In genomic region chr15:79466601-79467286, GRCm38 (mm10) we compare ENCODE assay signal across 7 mouse cellular contexts. TPM values are rescaled to one million over a fixed set of nuclear protein-coding genes. Genes with fewer than 3 reads are reported as not detected.
DNase-seq lines count a peak whose midpoint lies in the region; ATAC-seq and TF ChIP-seq lines count a peak whose summit lies in the region.

No protein-coding gene starts in this region.

- H3K4me3 ChIP-seq in embryonic facial prominence, embryonic 12.5 days: no peak overlapping the region
- H3K4me3 ChIP-seq in limb, embryonic 13.5 days: no peak overlapping the region
- no peak overlapping the region for H3K4me3 ChIP-seq in midbrain, postnatal 0 days (ENCODE audit: low read depth, low read length)

- no peaks in the 10 kb centered on the region for H3K4me1 ChIP-seq in embryonic facial prominence, embryonic 12.5 days
- H3K4me1 ChIP-seq in limb, embryonic 13.5 days: peaks cover 9% of the 10 kb centered on the region
- no peaks in the 10 kb centered on the region for H3K4me1 ChIP-seq in midbrain, postnatal 0 days (ENCODE audit: insufficient read depth, low read length)

- TF ChIP-seq CTCF in midbrain, postnatal 0 days (IDR thresholded peaks at IDR 0.05): peak; percentile 99

- H3K9ac ChIP-seq in embryonic facial prominence, embryonic 12.5 days: no peak overlapping the region
- no peak overlapping the region for H3K9ac ChIP-seq in limb, embryonic 13.5 days
- 0 out of 2 replicates have a peak overlapping the region, but pooled peaks have one; percentile 8 for H3K9ac ChIP-seq in midbrain, postnatal 0 days (replicated peaks; ENCODE audit: low read length, poor library complexity, severe bottlenecking)

- peaks cover 19% of the 10 kb centered on the region for H3K27me3 ChIP-seq in embryonic facial prominence, embryonic 12.5 days
- H3K27me3 ChIP-seq in limb, embryonic 13.5 days: peaks cover 32% of the 10 kb centered on the region
- 0 out of 2 replicates have a peak, but pooled peaks cover 2% of the 10 kb centered on the region for H3K27me3 ChIP-seq in midbrain, postnatal 0 days (ENCODE audit: insufficient read depth, low read length)

- peak; percentile 71; the same call in 1 of the 2 replicates for ATAC-seq in embryonic facial prominence, embryonic 12.5 days (ENCODE audit: insufficient number of reproducible peaks, insufficient read depth, low FRiP score, low TSS enrichment)
- peak; percentile 86 for ATAC-seq in limb, embryonic 13.5 days (ENCODE audit: low FRiP score, low read depth)
- peak; percentile 87 for ATAC-seq in midbrain, postnatal 0 days (ENCODE audit: low FRiP score)

- 6% methylated on average over 18 of the region's 18 CpGs for WGBS in embryonic facial prominence, embryonic 12.5 days
- 5% methylated on average over 18 of the region's 18 CpGs for WGBS in limb, embryonic 13.5 days
- 6% methylated on average over 18 of the region's 18 CpGs for WGBS in midbrain, postnatal 0 days

- DNase-seq in adrenal gland, postnatal 36 days: peak; percentile 89 to 90
- DNase-seq in heart, adult 9 months (ENCODE audit: low spot score in 2 of 2): peak; percentile 71 to 79
- peak; percentile 86 for DNase-seq in kidney, adult 9 months
- peak; percentile 81 for DNase-seq in midbrain, postnatal 0 days (ENCODE audit: low spot score)
- peak; percentile 67 to 87 for DNase-seq in spleen, postnatal 10 days (ENCODE audit: low spot score in 2 of 2)

- H3K9me3 ChIP-seq in embryonic facial prominence, embryonic 12.5 days: 0 out of 2 replicates have a peak, but pooled peaks cover 2% of the 10 kb centered on the region
- H3K9me3 ChIP-seq in limb, embryonic 13.5 days: no peaks in the 10 kb centered on the region
- no peaks in the 10 kb centered on the region for H3K9me3 ChIP-seq in midbrain, postnatal 0 days (ENCODE audit: low read length)

- H3K27ac ChIP-seq in embryonic facial prominence, embryonic 12.5 days: no peak overlapping the region
- H3K27ac ChIP-seq in limb, embryonic 13.5 days: no peak overlapping the region
- no peak overlapping the region for H3K27ac ChIP-seq in midbrain, postnatal 0 days (ENCODE audit: low read depth, low read length)

- H3K36me3 ChIP-seq in embryonic facial prominence, embryonic 12.5 days: no peaks in the 10 kb centered on the region
- H3K36me3 ChIP-seq in limb, embryonic 13.5 days: no peaks in the 10 kb centered on the region
- H3K36me3 ChIP-seq in midbrain, postnatal 0 days (ENCODE audit: insufficient read depth, low read length): no peaks in the 10 kb centered on the region

- no peak overlapping the region for H3K4me2 ChIP-seq in embryonic facial prominence, embryonic 12.5 days (replicated peaks)
- H3K4me2 ChIP-seq in limb, embryonic 13.5 days (replicated peaks): no peak overlapping the region
- no peak overlapping the region for H3K4me2 ChIP-seq in midbrain, postnatal 0 days (ENCODE audit: low read depth, low read length, poor library complexity, severe bottlenecking)

RNA-seq across cellular contexts. Expression of gene Csnk1e, which starts 11.4 kb away (rescaled TPM):
- total RNA-seq in adrenal gland, postnatal 36 days (2021): 10 to 100 TPM; 69.0 to 96.0 TPM
- polyA plus RNA-seq in embryonic facial prominence, embryonic 12.5 days (2016; fragmentation: Nextera tagmentation; extraction: Ambion mirVana): 148 and 160 TPM in 2 replicates
- 109 and 116 TPM in 2 replicates for polyA plus RNA-seq in limb, embryonic 13.5 days (2015; fragmentation: Nextera tagmentation; extraction: Ambion mirVana)
- 378 and 384 TPM in 2 replicates for total RNA-seq in midbrain, postnatal 0 days (2014; rRNA removed)
- 153 and 195 TPM in 2 replicates for polyA plus RNA-seq in midbrain, postnatal 0 days (2015; fragmentation: Nextera tagmentation; extraction: Ambion mirVana)

RNA-seq across cellular contexts. Expression of gene Kcnj4, which starts 38.3 kb away (rescaled TPM):
- total RNA-seq in adrenal gland, postnatal 36 days (2021): 1 to 10 TPM in 1 of 2 experiments, under 1 TPM in 1; 0.30 to 2.3 TPM
- 0.10 TPM in 1 of 2 replicates, not detected in the other for polyA plus RNA-seq in embryonic facial prominence, embryonic 12.5 days (2016; fragmentation: Nextera tagmentation; extraction: Ambion mirVana)
- polyA plus RNA-seq in limb, embryonic 13.5 days (2015; fragmentation: Nextera tagmentation; extraction: Ambion mirVana): not detected in 2 replicates
- 1.7 and 2.2 TPM in 2 replicates for total RNA-seq in midbrain, postnatal 0 days (2014; rRNA removed)
- 0.11 and 0.15 TPM in 2 replicates for polyA plus RNA-seq in midbrain, postnatal 0 days (2015; fragmentation: Nextera tagmentation; extraction: Ambion mirVana)

RNA-seq across cellular contexts. Expression of gene Kdelr3, which starts 49.5 kb away (rescaled TPM):
- total RNA-seq in adrenal gland, postnatal 36 days (2021): 1 to 10 TPM; 3.6 to 6.3 TPM
- 41.5 and 42.0 TPM in 2 replicates for polyA plus RNA-seq in embryonic facial prominence, embryonic 12.5 days (2016; fragmentation: Nextera tagmentation; extraction: Ambion mirVana)
- 123 and 133 TPM in 2 replicates for polyA plus RNA-seq in limb, embryonic 13.5 days (2015; fragmentation: Nextera tagmentation; extraction: Ambion mirVana)
- 6.0 and 7.3 TPM in 2 replicates for total RNA-seq in midbrain, postnatal 0 days (2014; rRNA removed)
- 5.8 and 7.7 TPM in 2 replicates for polyA plus RNA-seq in midbrain, postnatal 0 days (2015; fragmentation: Nextera tagmentation; extraction: Ambion mirVana)
